Mouse (Mus musculus): Measurements from ENCODE around the gene Cebpb. TPM values are rescaled to one million over a fixed set of nuclear protein-coding genes. Genes with fewer than 3 reads are reported as not detected.

Gene Cebpb
- polyA plus RNA-seq, 1 experiment from 2014 or later = 0.32 TPM

- no peak overlapping the region for H3K4me3 ChIP-seq (replicated peaks; ENCODE audit: low read length)
- no peaks in the 10 kb centered on the region for H3K9me3 ChIP-seq (ENCODE audit: control insufficient read depth, low read length)
- H3K27me3 ChIP-seq (replicated peaks; ENCODE audit: control insufficient read depth, insufficient read depth, low read length) = 0 out of 2 replicates have a peak, but pooled peaks cover 1% of the 10 kb centered on the region
- H3K4me2 ChIP-seq (ENCODE audit: low read length) = no peak overlapping the region
- ATAC-seq = no peak
- H3K36me3 ChIP-seq (ENCODE audit: control insufficient read depth, insufficient read depth) = no peaks in the 10 kb centered on the region
- no peak overlapping the region for H3K9ac ChIP-seq (replicated peaks; ENCODE audit: low read depth, low read length)
- H3K27ac ChIP-seq (ENCODE audit: low read length) = no peak overlapping the region
- 50% methylated on average over 5 of the region's 5 CpGs for WGBS
- no peaks in the 10 kb centered on the region for H3K4me1 ChIP-seq (replicated peaks; ENCODE audit: control insufficient read depth, insufficient read depth, low read length)
Measured at GRCm38 (mm10) chr2:167680657-167681056, 8.1 kb upstream of the Cebpb start.

GRCm38 (mm10) chr2:167683721-167684120 lies 5.0 kb upstream of the Cebpb start:
- H3K4me1 ChIP-seq (replicated peaks; ENCODE audit: control insufficient read depth, insufficient read depth, low read length) = no peaks in the 10 kb centered on the region; the same call in 1 of the 2 replicates
- ATAC-seq = no peak
- no peaks in the 10 kb centered on the region for H3K36me3 ChIP-seq (ENCODE audit: control insufficient read depth, insufficient read depth)
- H3K9ac ChIP-seq (replicated peaks; ENCODE audit: low read depth, low read length) = no peak overlapping the region
- H3K27me3 ChIP-seq (replicated peaks; ENCODE audit: control insufficient read depth, insufficient read depth, low read length) = peaks cover 5% of the 10 kb centered on the region; the same call in 1 of the 2 replicates
- no peaks in the 10 kb centered on the region for H3K9me3 ChIP-seq (ENCODE audit: control insufficient read depth, low read length)
- no peak overlapping the region for H3K4me3 ChIP-seq (replicated peaks; ENCODE audit: low read length)
- no peak overlapping the region for H3K4me2 ChIP-seq (ENCODE audit: low read length)
- 77% methylated on average over 3 of the region's 3 CpGs for WGBS
- H3K27ac ChIP-seq (ENCODE audit: low read length) = no peak overlapping the region

- H3K4me2 ChIP-seq (ENCODE audit: low read length) = no peak overlapping the region
Measured at GRCm38 (mm10) chr2:167685137-167685536, 3.6 kb upstream of the Cebpb start.

GRCm38 (mm10) chr2:167685865-167686264 lies 2.9 kb upstream of the Cebpb start:
- Histone ChIP-seq H3K27ac (ENCODE audit: low read length) (no peak overlapping the region), H3K4me2 (ENCODE audit: low read length) (no peak overlapping the region), H3K4me3 (replicated peaks; ENCODE audit: low read length) (no peak overlapping the region), H3K9ac (replicated peaks; ENCODE audit: low read depth, low read length) (no peak overlapping the region), H3K4me1 (replicated peaks; ENCODE audit: control insufficient read depth, insufficient read depth, low read length) (peaks cover 9% of the 10 kb centered on the region), H3K27me3 (replicated peaks; ENCODE audit: control insufficient read depth, insufficient read depth, low read length) (peaks cover 23% of the 10 kb centered on the region), H3K9me3 (ENCODE audit: control insufficient read depth, low read length) (no peaks in the 10 kb centered on the region), H3K36me3 (ENCODE audit: control insufficient read depth, insufficient read depth) (no peaks in the 10 kb centered on the region)
- 83% methylated on average over 3 of the region's 3 CpGs for WGBS
- no peak for ATAC-seq

More at GRCm38 (mm10) chr2:167685137-167685536, 3.6 kb upstream of the Cebpb start:
- H3K27me3 ChIP-seq (replicated peaks; ENCODE audit: control insufficient read depth, insufficient read depth, low read length) = peaks cover 17% of the 10 kb centered on the region
- H3K36me3 ChIP-seq (ENCODE audit: control insufficient read depth, insufficient read depth) = no peaks in the 10 kb centered on the region
- H3K9ac ChIP-seq (replicated peaks; ENCODE audit: low read depth, low read length) = no peak overlapping the region
- H3K9me3 ChIP-seq (ENCODE audit: control insufficient read depth, low read length) = no peaks in the 10 kb centered on the region
- H3K27ac ChIP-seq (ENCODE audit: low read length) = no peak overlapping the region
- H3K4me3 ChIP-seq (replicated peaks; ENCODE audit: low read length) = no peak overlapping the region
- peak; percentile 43 for ATAC-seq
- H3K4me1 ChIP-seq (replicated peaks; ENCODE audit: control insufficient read depth, insufficient read depth, low read length) = peaks cover 9% of the 10 kb centered on the region
- WGBS = 9% methylated on average over 8 of the region's 8 CpGs

GRCm38 (mm10) chr2:167686382-167687249 lies 2.1 kb upstream of the Cebpb start:
- 76% methylated on average over 16 of the region's 16 CpGs for WGBS
- Histone ChIP-seq H3K36me3 (ENCODE audit: control insufficient read depth, insufficient read depth) (no peaks in the 10 kb centered on the region), H3K27me3 (replicated peaks; ENCODE audit: control insufficient read depth, insufficient read depth, low read length) (peaks cover 27% of the 10 kb centered on the region), H3K4me3 (replicated peaks; ENCODE audit: low read length) (no peak overlapping the region), H3K9ac (replicated peaks; ENCODE audit: low read depth, low read length) (no peak overlapping the region), H3K4me1 (replicated peaks; ENCODE audit: control insufficient read depth, insufficient read depth, low read length) (peaks cover 9% of the 10 kb centered on the region), H3K9me3 (ENCODE audit: control insufficient read depth, low read length) (no peaks in the 10 kb centered on the region), H3K4me2 (ENCODE audit: low read length) (no peak overlapping the region), H3K27ac (ENCODE audit: low read length) (no peak overlapping the region)
- ATAC-seq = no peak

- Histone ChIP-seq H3K27me3 (replicated peaks; ENCODE audit: control insufficient read depth, insufficient read depth, low read length) (peaks cover 27% of the 10 kb centered on the region), H3K9ac (replicated peaks; ENCODE audit: low read depth, low read length) (no peak overlapping the region), H3K4me2 (ENCODE audit: low read length) (no peak overlapping the region), H3K27ac (ENCODE audit: low read length) (no peak overlapping the region), H3K4me3 (replicated peaks; ENCODE audit: low read length) (no peak overlapping the region), H3K4me1 (replicated peaks; ENCODE audit: control insufficient read depth, insufficient read depth, low read length) (peaks cover 9% of the 10 kb centered on the region), H3K9me3 (ENCODE audit: control insufficient read depth, low read length) (no peaks in the 10 kb centered on the region), H3K36me3 (ENCODE audit: control insufficient read depth, insufficient read depth) (no peaks in the 10 kb centered on the region)
- no peak for ATAC-seq
- WGBS = 87% methylated on average over 4 of the region's 4 CpGs
Measured at GRCm38 (mm10) chr2:167687250-167687586, 1.5 kb upstream of the Cebpb start.

GRCm38 (mm10) chr2:167687651-167688101 lies 1.0 kb upstream of the Cebpb start:
- no peaks in the 10 kb centered on the region for H3K9me3 ChIP-seq (ENCODE audit: control insufficient read depth, low read length)
- H3K4me1 ChIP-seq (replicated peaks; ENCODE audit: control insufficient read depth, insufficient read depth, low read length) = peaks cover 9% of the 10 kb centered on the region
- no peak overlapping the region for H3K4me3 ChIP-seq (replicated peaks; ENCODE audit: low read length)
- H3K9ac ChIP-seq (replicated peaks; ENCODE audit: low read depth, low read length) = no peak overlapping the region
- H3K27ac ChIP-seq (ENCODE audit: low read length) = no peak overlapping the region
- WGBS = 57% methylated on average over 11 of the region's 11 CpGs
- H3K4me2 ChIP-seq (ENCODE audit: low read length) = no peak overlapping the region
- no peaks in the 10 kb centered on the region for H3K36me3 ChIP-seq (ENCODE audit: control insufficient read depth, insufficient read depth)
- peaks cover 27% of the 10 kb centered on the region for H3K27me3 ChIP-seq (replicated peaks; ENCODE audit: control insufficient read depth, insufficient read depth, low read length)
- ATAC-seq = no peak

GRCm38 (mm10) chr2:167688126-167688497 lies 603 bp upstream of the Cebpb start:
- Histone ChIP-seq H3K4me2 (ENCODE audit: low read length) (peak overlapping the region; percentile 87), H3K4me1 (replicated peaks; ENCODE audit: control insufficient read depth, insufficient read depth, low read length) (peaks cover 9% of the 10 kb centered on the region), H3K27ac (ENCODE audit: low read length) (no peak overlapping the region), H3K36me3 (ENCODE audit: control insufficient read depth, insufficient read depth) (no peaks in the 10 kb centered on the region), H3K27me3 (replicated peaks; ENCODE audit: control insufficient read depth, insufficient read depth, low read length) (peaks cover 27% of the 10 kb centered on the region), H3K4me3 (replicated peaks; ENCODE audit: low read length) (peak overlapping the region; percentile 72), H3K9me3 (ENCODE audit: control insufficient read depth, low read length) (no peaks in the 10 kb centered on the region), H3K9ac (replicated peaks; ENCODE audit: low read depth, low read length) (no peak overlapping the region)
- WGBS = 24% methylated on average over 12 of the region's 12 CpGs
- peak; percentile 24; the same call in 1 of the 2 replicates for ATAC-seq

- Histone ChIP-seq H3K27me3 (replicated peaks; ENCODE audit: control insufficient read depth, insufficient read depth, low read length) (peaks cover 27% of the 10 kb centered on the region), H3K9ac (replicated peaks; ENCODE audit: low read depth, low read length) (peak within 1 kb of the TSS; percentile 61)
- ATAC-seq = no peak
Measured at GRCm38 (mm10) chr2:167689501-167690218, 945 bp downstream of the Cebpb start, which contains the start of gene Tmem189. Gene Tmem189 (minus strand): TSS chr2:167689822.

More at GRCm38 (mm10) chr2:167689501-167690218, 945 bp downstream of the Cebpb start, which contains the start of gene Tmem189:
- peaks cover 9% of the 10 kb centered on the region for H3K4me1 ChIP-seq (replicated peaks; ENCODE audit: control insufficient read depth, insufficient read depth, low read length)
- no peak within 1 kb of the TSS for H3K27ac ChIP-seq (ENCODE audit: low read length)
- peak within 1 kb of the TSS; percentile 72 for H3K4me3 ChIP-seq (replicated peaks; ENCODE audit: low read length)
- WGBS = under 1% methylated on average over 85 of the region's 99 CpGs
- H3K9me3 ChIP-seq (ENCODE audit: control insufficient read depth, low read length) = no peaks in the 10 kb centered on the region
- no peaks in the 10 kb centered on the region for H3K36me3 ChIP-seq (ENCODE audit: control insufficient read depth, insufficient read depth)
- H3K4me2 ChIP-seq (ENCODE audit: low read length) = peak within 1 kb of the TSS; percentile 87
